Mouse (Mus musculus) layer of hippocampus, adult 11-12 months (tissue): ENCODE data around the gene Cep78.

Experiments used
- DNase-seq: peaks from one replicate; pipeline ENCODE4 v3.0.0; 2022; ENCODE audit warnings: low spot score

Cep78 gene

DNA sequence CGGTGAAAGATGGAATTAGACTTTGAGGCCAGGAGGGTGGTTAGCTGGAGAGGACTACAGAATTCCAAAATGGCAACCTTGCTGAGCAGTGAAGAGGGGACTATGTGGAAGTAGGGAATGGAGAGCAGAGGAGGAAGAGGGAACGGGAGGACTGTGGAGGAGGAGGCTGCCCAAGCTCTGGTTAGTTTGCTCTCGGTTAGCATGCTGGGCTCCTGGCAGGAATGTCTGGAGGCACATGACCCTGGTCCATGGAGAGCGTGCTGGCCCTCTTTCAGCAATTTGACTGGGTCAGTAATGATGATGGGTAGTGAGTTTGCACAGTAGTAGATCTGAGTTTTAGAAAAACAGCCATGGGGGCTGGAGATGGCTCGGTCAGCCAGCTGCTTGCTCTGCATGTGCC lies 76.8 kb downstream of the Cep78 start:
- no peak for DNase-seq
